Mouse (Mus musculus) kidney, embryonic 15.5 days (tissue): ENCODE results near the gene Mmaa. TPM values are rescaled to one million over a fixed set of nuclear protein-coding genes. Genes with fewer than 3 reads are reported as not detected.

Source experiments
- polyA plus RNA-seq: library from polyadenylated mRNA; unstranded; fragments of >200 nt; fragmentation: Nextera tagmentation; extraction: Ambion mirVana; gene quantifications from 2 replicates; pipeline ENCODE4 v1.2.1, GENCODE M21; 2015

The Mmaa gene
- polyA plus RNA-seq, 1 experiment from 2014 or later, result 13.0 TPM

Other genes starting within 250 kb of the Mmaa start
- not detected in 2 replicates for gene 1700011L22Rik, start 46.4 kb downstream of the Mmaa start, polyA plus RNA-seq
- gene Smad1, start 104.6 kb upstream of the Mmaa start, polyA plus RNA-seq, result 40.0 and 41.0 TPM in 2 replicates